Mouse (Mus musculus) bone marrow macrophage, adult 2 months (primary cell): ENCODE measurements around the gene Akr1cl.

ENCODE experiments used
- CTCF ChIP-seq: IDR thresholded peaks from 2 replicates; pipeline ENCODE4 v1.5.1; 2012; ENCODE audit warnings: low read depth, mild to moderate bottlenecking, low read length, moderate library complexity
- POLR2A ChIP-seq: IDR thresholded peaks from 2 replicates; pipeline ENCODE4 v1.6.1; 2012; ENCODE audit warnings: mild to moderate bottlenecking, low read depth, low read length, borderline replicate concordance

- TF ChIP-seq POLR2A (no peak), CTCF (no peak)
These were observed 3.0 kb upstream of the Akr1cl start for GRCm38 (mm10) chr1:65035513-65035912.
